Mouse (Mus musculus): Measurements from ENCODE around the gene Cnr2.

The Cnr2 gene

DNA sequence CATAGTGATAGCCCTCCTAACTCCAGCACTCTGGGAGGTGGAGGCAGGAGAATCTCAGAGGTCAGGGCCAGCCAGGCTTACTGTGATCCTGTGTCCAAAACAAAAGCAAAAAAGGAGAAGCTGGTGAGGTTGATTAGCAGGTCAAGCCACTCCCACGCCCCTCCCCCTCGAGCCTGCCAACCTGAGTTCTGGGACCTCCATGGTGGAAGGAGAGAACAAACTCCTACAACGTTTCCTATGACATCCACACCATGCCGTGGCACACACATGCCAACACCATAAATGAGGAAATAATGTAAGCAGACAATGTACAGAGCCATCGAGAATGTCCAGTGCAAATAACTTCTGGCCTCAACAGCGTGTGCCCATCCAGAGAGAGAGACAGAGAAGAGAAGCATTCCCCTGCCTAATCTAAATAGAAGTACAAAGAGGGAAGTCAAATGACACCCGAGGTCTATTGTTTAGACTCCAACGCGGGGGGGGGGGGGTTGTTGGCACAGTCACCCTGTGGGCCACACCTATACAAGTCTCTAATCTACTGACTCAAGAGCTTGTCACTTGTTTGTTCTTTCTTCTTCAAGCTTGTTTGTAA lies 19.1 kb upstream of the Cnr2 start:
- no peak for DNase-seq (ENCODE audit: low read depth, low spot score)

DNA sequence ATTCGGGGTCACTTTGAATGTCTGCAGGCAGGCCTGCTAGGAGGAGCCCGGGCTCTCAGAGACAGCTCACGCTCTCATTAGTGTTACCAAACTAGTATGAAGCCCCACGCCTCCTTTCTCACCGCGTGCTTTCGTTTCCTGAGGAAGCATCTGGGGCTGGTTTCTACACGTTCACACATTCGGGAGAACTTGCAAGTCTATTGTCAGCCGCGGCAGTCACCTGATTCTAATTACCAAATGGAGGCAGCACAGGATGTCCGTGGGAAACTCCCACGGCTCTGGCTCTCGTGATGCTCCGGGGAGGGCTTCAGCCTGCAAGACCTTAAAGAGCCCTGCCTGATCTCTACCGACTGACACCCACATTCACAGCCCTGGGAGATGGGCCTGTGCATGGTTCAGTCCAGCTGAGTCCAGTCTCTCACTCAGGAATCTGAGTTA lies 18.6 kb upstream of the Cnr2 start:
- DNase-seq (ENCODE audit: low read depth, low spot score) = no peak

GRCm38 (mm10) chr4:135877742-135878141 lies 17.5 kb upstream of the Cnr2 start:
- DNase-seq (ENCODE audit: low read depth, low spot score) = no peak

DNA sequence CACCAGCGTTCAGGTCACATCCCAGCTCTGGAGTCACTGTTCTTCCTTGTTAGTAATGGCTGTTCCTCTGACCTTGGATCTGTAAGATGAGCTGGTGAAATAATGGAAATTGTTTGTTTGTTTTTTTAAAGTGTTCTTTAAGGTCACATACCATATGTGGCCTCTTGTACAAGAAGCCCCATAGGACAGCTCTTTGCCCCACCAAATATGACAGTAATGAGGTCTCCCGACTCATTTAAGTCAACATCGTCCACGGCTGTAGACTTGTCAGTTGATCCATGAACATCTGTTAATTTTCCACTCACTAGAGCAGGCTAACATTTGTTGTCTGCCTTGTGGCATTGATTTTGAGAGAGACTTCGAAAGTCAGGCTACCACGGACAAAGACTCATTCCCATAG lies 16.2 kb upstream of the Cnr2 start:
- DNase-seq (ENCODE audit: low read depth, low spot score) = no peak

DNA sequence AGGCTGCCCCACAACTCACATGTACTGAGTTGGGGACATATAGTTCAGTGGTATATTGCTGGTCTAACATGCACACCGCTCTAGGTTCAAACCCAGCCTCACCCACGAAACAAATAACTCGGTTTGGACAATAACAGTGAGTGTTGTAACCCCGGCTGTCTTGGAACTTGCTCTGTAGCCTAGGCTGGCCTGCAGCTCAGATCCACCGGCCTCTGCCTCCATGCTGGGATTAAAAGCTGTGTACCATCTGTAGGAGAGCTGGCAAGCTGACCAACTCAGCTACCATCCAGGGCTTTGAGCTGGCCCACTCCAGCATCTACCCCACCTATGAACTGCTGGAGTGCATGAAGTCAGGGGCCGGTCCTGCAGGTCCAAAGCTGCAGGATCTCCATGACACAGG lies 15.2 kb upstream of the Cnr2 start:
- no peak for DNase-seq (ENCODE audit: low read depth, low spot score)

- DNase-seq (ENCODE audit: low read depth, low spot score) = no peak
These were observed 14.6 kb upstream of the Cnr2 start for GRCm38 (mm10) chr4:135880576-135880975.

DNA sequence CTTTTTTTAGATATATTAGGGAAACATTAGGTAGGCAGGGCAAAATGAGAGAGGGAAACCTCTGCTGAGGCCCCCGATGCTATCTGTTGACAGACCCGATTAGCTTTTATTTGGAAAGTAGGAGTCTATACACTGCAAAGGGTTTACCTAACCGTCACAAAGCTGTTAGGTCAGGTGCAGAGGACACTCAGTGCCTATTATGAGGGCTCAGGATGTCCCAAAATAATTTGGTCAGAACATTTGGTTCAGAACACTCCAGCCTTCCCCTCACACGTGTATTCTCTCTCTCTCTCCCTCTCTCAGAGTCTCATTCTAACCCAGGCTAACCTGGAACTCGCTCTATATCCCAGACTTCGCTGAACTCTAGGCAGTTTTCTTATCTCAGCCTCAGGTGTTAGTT lies 13.2 kb upstream of the Cnr2 start:
- no peak for DNase-seq (ENCODE audit: low read depth, low spot score)

- no peak for DNase-seq (ENCODE audit: low read depth, low spot score)
These were observed 11.8 kb upstream of the Cnr2 start for GRCm38 (mm10) chr4:135883401-135883851.

- no peak for DNase-seq (ENCODE audit: low read depth, low spot score)
These were observed 11.2 kb upstream of the Cnr2 start for GRCm38 (mm10) chr4:135883881-135884516.

DNA sequence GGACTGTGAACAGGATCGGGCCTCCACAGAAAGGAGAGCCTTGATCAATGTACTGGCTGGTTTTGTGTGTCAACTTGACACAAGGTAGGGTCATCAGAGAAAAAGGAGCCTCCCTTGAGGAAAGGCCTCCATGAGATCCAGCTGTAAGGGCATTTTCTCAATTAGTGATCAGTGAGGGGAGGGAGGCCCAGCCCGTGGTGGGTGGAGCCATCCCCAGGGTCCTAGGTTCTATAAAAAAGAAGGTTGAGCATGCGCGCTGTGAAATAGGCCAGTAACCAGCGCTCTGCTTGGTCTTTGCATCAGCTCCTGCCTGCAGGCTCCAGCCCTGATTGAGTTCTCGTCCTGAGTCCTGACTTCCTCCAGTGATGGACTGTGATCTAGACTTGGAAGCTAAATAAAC lies 10.7 kb upstream of the Cnr2 start:
- DNase-seq (ENCODE audit: low read depth, low spot score) = no peak

DNA sequence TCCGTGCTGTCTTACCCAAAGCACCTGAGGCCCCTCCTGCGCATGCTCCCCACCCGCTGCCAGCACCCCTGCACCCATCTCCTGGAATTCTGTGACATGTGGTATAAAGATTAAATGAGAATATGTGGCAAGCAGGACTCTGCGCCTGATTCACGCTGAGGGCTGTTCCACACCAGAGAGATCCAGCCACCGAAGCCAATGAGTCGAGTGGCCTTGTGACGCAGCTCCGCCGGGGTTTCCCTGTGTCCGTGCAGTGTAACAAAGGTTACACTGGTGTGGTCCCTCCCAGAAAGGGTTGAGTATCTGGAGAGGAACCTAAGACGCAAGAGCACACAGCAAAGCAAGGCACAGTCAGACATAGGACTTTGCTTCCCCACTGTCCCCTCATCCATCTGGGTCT lies 9.5 kb upstream of the Cnr2 start:
- DNase-seq (ENCODE audit: low read depth, low spot score) = no peak

DNA sequence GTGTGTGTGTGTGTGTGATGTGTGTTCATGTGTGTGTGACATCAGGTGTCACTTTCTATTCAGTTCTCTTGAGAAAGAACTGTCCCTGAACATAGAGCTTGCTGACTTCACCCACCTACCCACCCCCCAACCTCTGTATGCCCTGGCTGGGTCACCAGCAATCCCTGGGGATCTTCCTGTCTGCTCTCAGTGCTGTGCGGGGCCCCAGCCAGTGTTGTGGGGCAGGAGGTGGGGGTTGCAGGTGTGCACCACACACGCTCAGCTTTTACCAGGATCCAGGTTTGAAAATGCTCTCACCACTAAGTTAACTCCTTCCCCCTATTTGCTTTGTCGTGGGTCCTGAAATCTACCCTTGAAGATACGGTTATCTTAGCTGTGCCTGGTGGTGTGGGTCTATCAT lies 9.0 kb upstream of the Cnr2 start:
- DNase-seq (ENCODE audit: low read depth, low spot score) = no peak

DNA sequence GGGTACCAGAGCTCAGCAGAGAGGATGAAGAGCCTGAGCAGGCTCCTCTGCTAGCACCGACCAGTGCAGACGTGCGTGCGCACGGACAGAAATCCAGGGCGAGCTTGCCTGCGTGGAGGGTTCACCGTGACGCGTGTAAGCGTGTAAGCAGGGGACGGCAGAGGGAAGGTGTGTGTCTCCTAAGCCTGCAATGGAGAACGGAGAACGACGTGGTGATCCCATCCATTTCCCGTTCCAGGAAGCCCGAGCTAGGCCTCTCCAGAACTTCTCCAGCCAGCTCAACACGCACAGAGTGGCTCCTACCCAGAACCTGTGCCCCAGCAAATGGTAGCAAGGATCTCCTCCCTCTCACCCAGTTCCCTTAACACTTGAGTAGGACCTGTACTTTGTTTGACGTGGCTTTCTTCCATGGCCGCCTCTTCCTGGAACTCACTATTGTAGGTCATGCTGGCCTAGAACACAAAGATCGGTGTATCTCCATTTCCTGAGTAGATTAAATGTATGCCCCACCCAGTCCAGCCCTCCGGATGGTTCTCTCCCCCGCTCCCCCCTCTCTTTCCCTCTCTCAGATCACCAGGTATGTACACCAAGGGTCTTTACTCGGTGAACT lies 6.6 kb upstream of the Cnr2 start:
- DNase-seq (ENCODE audit: low read depth, low spot score) = no peak

DNA sequence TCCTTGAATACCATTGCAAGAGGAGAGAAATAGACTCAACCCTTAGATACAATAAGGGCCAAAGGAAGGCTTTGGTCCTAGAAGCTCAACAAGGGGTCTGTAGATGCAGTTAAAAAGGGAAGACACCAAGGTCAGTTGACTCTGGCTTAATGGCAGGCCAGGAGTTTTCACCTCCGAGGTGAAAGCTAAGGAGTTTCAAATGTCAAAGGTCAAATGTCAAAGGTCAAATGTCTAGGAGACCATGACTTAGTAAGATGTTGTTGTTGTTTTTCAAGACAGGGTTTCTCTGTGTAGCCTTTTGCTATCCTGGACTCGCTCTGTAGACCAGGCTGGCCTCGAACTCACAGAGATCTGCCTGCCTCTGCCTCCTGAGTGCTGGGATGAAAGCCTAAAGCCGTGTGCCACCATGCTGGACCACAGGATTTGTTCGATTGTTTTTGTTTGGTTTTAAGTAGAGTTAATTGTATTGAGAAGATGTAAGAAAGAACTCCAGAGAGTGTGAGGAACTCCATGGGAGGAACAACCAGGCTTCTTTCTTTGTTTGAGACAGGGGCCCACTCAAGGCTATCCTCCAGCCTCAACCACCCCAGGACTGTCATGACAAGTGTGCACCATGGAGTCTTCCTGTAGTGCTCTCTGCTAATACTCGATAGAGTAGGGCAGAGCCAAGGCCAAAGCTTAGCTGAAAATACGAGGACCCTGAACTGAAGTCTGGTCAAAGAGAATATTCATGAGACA lies 5.9 kb upstream of the Cnr2 start:
- no peak for DNase-seq (ENCODE audit: low read depth, low spot score)

GRCm38 (mm10) chr4:135889884-135890283 lies 5.3 kb upstream of the Cnr2 start:
- DNase-seq (ENCODE audit: low read depth, low spot score) = no peak

- DNase-seq (ENCODE audit: low read depth, low spot score) = no peak
These were observed 3.7 kb upstream of the Cnr2 start for GRCm38 (mm10) chr4:135891539-135891938.

DNA sequence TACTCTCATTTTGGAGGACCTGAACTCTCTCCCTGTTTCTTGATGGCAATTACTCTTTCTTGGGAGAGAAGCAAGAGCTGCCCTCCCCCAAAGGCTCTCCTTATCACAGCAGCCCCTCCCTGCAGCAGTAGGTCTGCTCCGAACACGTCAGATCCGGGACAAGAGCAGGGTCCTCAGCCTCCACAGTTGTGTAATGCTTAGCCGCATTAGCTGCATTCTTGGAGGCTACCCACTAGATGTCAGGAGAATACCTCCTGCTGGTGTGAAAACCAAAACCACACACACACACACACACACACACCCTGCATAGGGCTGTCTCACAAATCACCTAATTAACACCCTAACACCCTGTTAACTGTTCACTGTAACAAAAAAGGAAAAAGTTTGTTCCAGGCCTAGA lies 2.3 kb upstream of the Cnr2 start:
- DNase-seq (ENCODE audit: low read depth, low spot score) = no peak

DNA sequence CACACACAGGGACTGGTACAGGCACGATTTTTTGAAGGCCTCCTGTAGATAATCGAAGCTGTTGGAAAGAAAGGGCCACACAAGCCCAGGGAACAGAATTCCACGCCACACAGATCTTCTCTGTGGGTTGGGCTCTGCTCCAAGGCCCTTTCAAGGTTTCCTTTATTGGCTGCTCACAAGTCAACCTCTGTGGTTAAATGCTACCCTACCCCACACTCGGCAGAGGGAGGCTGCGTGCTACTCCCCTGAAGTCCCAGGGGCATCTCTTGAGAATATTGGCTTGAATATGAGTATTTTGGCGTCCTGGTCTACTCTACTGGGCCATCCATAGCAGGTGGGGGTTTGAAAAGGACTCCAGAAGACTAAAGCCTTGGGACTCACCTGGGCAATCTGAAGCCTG lies 963 bp downstream of the Cnr2 start:
- DNase-seq (ENCODE audit: low read depth, low spot score) = no peak

DNA sequence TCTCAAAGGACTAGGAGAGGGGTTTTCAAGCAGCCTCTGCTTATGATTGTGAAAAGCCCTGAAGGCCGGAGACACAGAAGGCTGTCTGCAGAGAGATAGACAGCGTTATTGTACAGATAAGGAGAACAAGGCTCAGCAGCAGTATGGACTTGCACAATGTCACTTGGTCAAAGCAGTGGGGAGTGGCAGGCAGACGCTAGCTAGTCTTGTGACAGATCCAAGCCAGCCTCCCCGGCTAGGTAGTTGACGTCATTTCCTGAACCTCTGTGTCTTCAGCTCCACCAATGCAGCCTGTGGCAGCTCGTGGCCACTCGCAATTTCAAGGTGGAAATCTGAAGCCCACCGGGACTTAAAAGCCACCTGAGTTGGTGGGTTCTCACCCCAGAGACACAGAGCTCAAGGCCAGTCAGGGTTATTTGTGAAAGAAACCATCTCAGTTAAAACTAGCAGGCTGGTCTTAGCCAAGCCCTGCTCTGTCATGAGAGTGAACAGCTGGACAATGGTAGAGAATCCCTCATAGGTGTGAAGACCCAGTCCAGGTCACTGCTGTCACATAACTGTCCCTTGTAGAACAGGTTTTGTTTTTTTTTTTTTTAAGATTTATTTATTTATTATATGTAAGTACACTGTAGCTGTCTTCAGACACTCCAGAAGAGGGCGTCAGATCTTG lies 3.3 kb downstream of the Cnr2 start:
- DNase-seq (ENCODE audit: low read depth, low spot score) = no peak

- DNase-seq (ENCODE audit: low read depth, low spot score) = no peak
These were observed 3.9 kb downstream of the Cnr2 start for GRCm38 (mm10) chr4:135899050-135899448.

- no peak for DNase-seq (ENCODE audit: low read depth, low spot score)
These were observed 4.8 kb downstream of the Cnr2 start for GRCm38 (mm10) chr4:135900008-135900407.

DNA sequence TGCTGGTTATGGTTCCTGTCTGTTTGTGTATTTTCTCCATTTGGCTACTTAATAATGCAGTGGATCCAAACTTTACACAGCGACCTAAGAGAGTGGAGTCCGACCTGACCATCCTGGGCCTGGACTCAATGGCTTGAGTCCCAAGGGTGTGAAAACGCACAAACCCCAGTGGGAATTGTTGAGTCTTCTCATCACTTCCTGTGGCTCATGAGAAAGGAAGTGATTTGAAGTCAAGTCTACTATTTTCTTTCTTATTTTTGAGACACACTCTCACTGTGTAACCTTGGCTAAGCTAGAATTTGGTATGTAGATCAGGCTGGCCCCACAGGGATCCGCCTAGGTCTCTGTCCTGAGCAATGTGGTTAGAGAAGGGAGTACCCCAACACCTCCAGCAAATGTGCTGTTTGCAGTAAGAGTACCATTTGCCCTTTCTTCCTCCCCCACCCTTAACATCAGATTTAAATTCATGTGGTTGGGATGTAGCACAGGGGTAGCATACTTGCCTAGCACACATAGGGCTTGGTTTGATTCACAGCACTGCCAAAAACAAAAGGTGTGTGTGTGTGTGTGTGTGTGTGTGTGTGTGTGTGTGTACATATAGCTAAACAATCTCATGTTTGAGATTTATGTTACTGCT lies 7.5 kb downstream of the Cnr2 start:
- DNase-seq (ENCODE audit: low read depth, low spot score) = no peak
